Mouse (Mus musculus): ENCODE results near the gene Fam229b.

Fam229b gene

GRCm38 (mm10) chr10:39133462-39134310 is at the start of gene Fam229b, which contains the start of gene Tube1:
Gene Fam229b, minus strand, starts transcription at chr10:39133914.
Gene Tube1, plus strand, starts transcription at chr10:39133976.
- peak; percentile 77 for DNase-seq (ENCODE audit: low read depth)

- DNase-seq (ENCODE audit: low read depth) = no peak
Observed at GRCm38 (mm10) chr10:39176981-39177380, 43.3 kb upstream of the Fam229b start.

GRCm38 (mm10) chr10:39173077-39173476 is 39.4 kb upstream of the Fam229b start:
- DNase-seq (ENCODE audit: low read depth) = no peak

- no peak for DNase-seq (ENCODE audit: low read depth)
Observed at GRCm38 (mm10) chr10:39172540-39172931, 38.8 kb upstream of the Fam229b start.

GRCm38 (mm10) chr10:39171603-39172539 is 38.2 kb upstream of the Fam229b start:
- DNase-seq (ENCODE audit: low read depth) = peak; percentile 84

- peak; percentile 85 for DNase-seq (ENCODE audit: low read depth)
Observed at GRCm38 (mm10) chr10:39171134-39171533, 37.4 kb upstream of the Fam229b start.

- no peak for DNase-seq (ENCODE audit: low read depth)
Observed at GRCm38 (mm10) chr10:39170706-39171105, 37.0 kb upstream of the Fam229b start.

GRCm38 (mm10) chr10:39170181-39170580 is 36.5 kb upstream of the Fam229b start:
- peak; percentile 42 for DNase-seq (ENCODE audit: low read depth)

GRCm38 (mm10) chr10:39169642-39170041 is 35.9 kb upstream of the Fam229b start:
- DNase-seq (ENCODE audit: low read depth) = no peak

GRCm38 (mm10) chr10:39167611-39168010 is 33.9 kb upstream of the Fam229b start:
- no peak for DNase-seq (ENCODE audit: low read depth)

- DNase-seq (ENCODE audit: low read depth) = no peak
Observed at GRCm38 (mm10) chr10:39165632-39166115, 32.0 kb upstream of the Fam229b start.

- no peak for DNase-seq (ENCODE audit: low read depth)
Observed at GRCm38 (mm10) chr10:39163694-39164093, 30.0 kb upstream of the Fam229b start, which contains the start of gene Ccn6. Gene Ccn6, minus strand, starts transcription at chr10:39163794.

- no peak for DNase-seq (ENCODE audit: low read depth)
Observed at GRCm38 (mm10) chr10:39162666-39163484, 29.2 kb upstream of the Fam229b start.

- no peak for DNase-seq (ENCODE audit: low read depth)
Observed at GRCm38 (mm10) chr10:39161406-39161805, 27.7 kb upstream of the Fam229b start.

GRCm38 (mm10) chr10:39158306-39158705 is 24.6 kb upstream of the Fam229b start:
- DNase-seq (ENCODE audit: low read depth) = no peak

- no peak for DNase-seq (ENCODE audit: low read depth)
Observed at GRCm38 (mm10) chr10:39157321-39157720, 23.6 kb upstream of the Fam229b start.

GRCm38 (mm10) chr10:39156719-39157118 is 23.0 kb upstream of the Fam229b start:
- no peak for DNase-seq (ENCODE audit: low read depth)

GRCm38 (mm10) chr10:39142216-39142615 is 8.5 kb upstream of the Fam229b start:
- DNase-seq (ENCODE audit: low read depth) = no peak

GRCm38 (mm10) chr10:39141401-39141800 is 7.7 kb upstream of the Fam229b start:
- DNase-seq (ENCODE audit: low read depth) = no peak

- no peak for DNase-seq (ENCODE audit: low read depth)
Observed at GRCm38 (mm10) chr10:39140843-39141242, 7.1 kb upstream of the Fam229b start.

GRCm38 (mm10) chr10:39138761-39139160 is 5.0 kb upstream of the Fam229b start:
- DNase-seq (ENCODE audit: low read depth) = no peak
